Mouse (Mus musculus) olfactory bulb, adult 2 months (tissue): ENCODE measurements around the gene Gm17509. TPM values are rescaled to one million over a fixed set of nuclear protein-coding genes. Genes with fewer than 3 reads are reported as not detected.

Source experiments
- H3K27ac ChIP-seq: fragments of 200-500 bp; 2 replicates; pipeline ENCODE4 v1.5.1; 2012; ENCODE audit warnings: low read depth, low read length; ENCODE audit not compliant: insufficient read depth
- H3K4me1 ChIP-seq: fragments of 200-500 bp; 2 replicates; pipeline ENCODE4 v1.6.1; 2012; ENCODE audit warnings: low read length; ENCODE audit not compliant: control insufficient read depth, insufficient read depth
- H3K4me3 ChIP-seq: fragments of 200-500 bp; 2 replicates; pipeline ENCODE4 v1.5.1; 2012; ENCODE audit warnings: mild to moderate bottlenecking, low read depth, low read length, moderate library complexity; ENCODE audit not compliant: insufficient read depth
- CTCF ChIP-seq: fragments of 200-500 bp; IDR thresholded peaks from 2 replicates; pipeline ENCODE4 v1.5.1; 2012; ENCODE audit warnings: low read depth, mild to moderate bottlenecking, low read length, moderate library complexity; ENCODE audit not compliant: insufficient read depth
- POLR2A ChIP-seq: fragments of 200-500 bp; IDR thresholded peaks from 2 replicates; pipeline ENCODE4 v1.6.1; 2012; ENCODE audit warnings: mild to moderate bottlenecking, low read depth, low read length, moderate library complexity; ENCODE audit not compliant: insufficient read depth
- WGBS: fragments of 180-500 bp; shearing (Covaris S2); methylation state at CpG from one replicate; pipeline ENCODE4 v1.1.7; 2018; 5-methylcytosine and 5-hydroxymethylcytosine counted together
- polyA plus RNA-seq: library from polyadenylated mRNA; stranded (reverse); fragments of >200 nt; gene quantifications from 2 replicates; pipeline ENCODE4 v1.2.4, GENCODE M21; 2012; ENCODE audit warnings: low replicate concordance; ENCODE audit not compliant: missing spikeins, insufficient read depth, insufficient read length

Gene Gm17509
- polyA plus RNA-seq, 1 experiment: not detected

- WGBS: 38% methylated on average over 10 of the region's 10 CpGs
- H3K4me3 ChIP-seq: no peak overlapping the region
- no peaks in the 10 kb centered on the region for H3K4me1 ChIP-seq
- no peak overlapping the region for H3K27ac ChIP-seq
- no peak for TF ChIP-seq CTCF
- no peak for TF ChIP-seq POLR2A
Measured at GRCm38 (mm10) chr13:117216126-117216525, 4.7 kb downstream of the Gm17509 start.

DNA sequence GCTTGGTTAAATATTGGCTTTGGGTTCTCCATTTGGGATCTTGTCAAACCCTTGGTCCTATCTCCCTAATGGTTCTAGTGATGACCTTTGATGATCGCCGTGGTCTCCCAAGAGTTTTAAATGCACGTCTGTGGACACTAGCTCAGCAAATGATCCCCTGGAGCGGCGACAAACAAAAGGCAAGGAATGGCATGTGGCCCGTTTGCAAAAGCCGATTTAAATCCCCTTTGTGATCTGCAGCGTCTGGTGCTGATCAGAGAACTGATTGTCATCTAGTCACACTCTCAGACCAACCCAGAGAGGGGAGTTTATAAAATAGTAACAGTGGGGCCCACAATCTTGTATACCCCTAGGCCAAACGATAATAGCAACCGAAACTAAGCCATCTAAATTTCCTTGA, 5.4 kb downstream of the Gm17509 start:
- WGBS: 38% methylated on average over 10 of the region's 10 CpGs
- no peak overlapping the region for H3K27ac ChIP-seq
- H3K4me1 ChIP-seq: no peaks in the 10 kb centered on the region
- TF ChIP-seq POLR2A (no peak), CTCF (no peak)
- H3K4me3 ChIP-seq: no peak overlapping the region

GRCm38 (mm10) chr13:117211386-117211875, 9.4 kb downstream of the Gm17509 start:
- WGBS: 82% methylated on average over 11 of the region's 11 CpGs
- TF ChIP-seq CTCF (no peak), POLR2A (no peak)
- H3K4me3 ChIP-seq: no peak overlapping the region

GRCm38 (mm10) chr13:117208236-117208635, 12.6 kb downstream of the Gm17509 start, which contains the start of gene Emb:
Gene Emb, plus strand, starts transcription at chr13:117208536.
- H3K4me1 ChIP-seq: no peaks in the 10 kb centered on the region
- H3K4me3 ChIP-seq: no peak within 1 kb of the TSS
- 92% methylated on average over 6 of the region's 6 CpGs for WGBS
- TF ChIP-seq POLR2A (no peak), CTCF (no peak)
- no peak within 1 kb of the TSS for H3K27ac ChIP-seq

More at GRCm38 (mm10) chr13:117211386-117211875, 9.4 kb downstream of the Gm17509 start:
- Histone ChIP-seq H3K4me1 (no peaks in the 10 kb centered on the region), H3K27ac (no peak overlapping the region)

GRCm38 (mm10) chr13:117206066-117206465, 14.8 kb downstream of the Gm17509 start:
- 93% methylated on average over 8 of the region's 8 CpGs for WGBS
- TF ChIP-seq POLR2A: no peak
- TF ChIP-seq CTCF: no peak
- Histone ChIP-seq H3K27ac (no peak overlapping the region), H3K4me3 (no peak overlapping the region), H3K4me1 (no peaks in the 10 kb centered on the region)

DNA sequence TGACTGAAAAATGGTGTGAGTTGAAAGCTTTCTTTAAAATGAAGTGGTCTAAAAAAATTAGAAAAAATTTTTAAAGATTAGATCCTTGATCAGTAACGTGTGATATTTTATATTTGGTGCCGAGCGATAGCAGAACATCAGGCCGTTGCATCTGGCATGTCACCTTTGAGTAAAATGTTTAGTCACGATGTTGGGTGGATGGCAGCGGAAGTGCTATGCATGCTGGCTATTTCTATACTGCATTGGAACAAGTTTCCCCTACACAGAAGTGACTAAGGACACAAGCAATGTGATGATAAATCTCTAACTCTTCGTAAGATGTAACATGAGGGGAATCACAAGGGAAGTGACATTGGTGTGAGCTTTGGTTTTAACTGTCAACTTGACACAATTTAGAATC, 16.2 kb downstream of the Gm17509 start:
- 97% methylated on average over 7 of the region's 7 CpGs for WGBS
- TF ChIP-seq POLR2A: no peak
- no peak for TF ChIP-seq CTCF

GRCm38 (mm10) chr13:117202755-117203471, 18.0 kb downstream of the Gm17509 start:
- Histone ChIP-seq H3K27ac (no peak overlapping the region), H3K4me3 (no peak overlapping the region), H3K4me1 (no peaks in the 10 kb centered on the region)
- 44% methylated on average over 22 of the region's 22 CpGs for WGBS
- TF ChIP-seq POLR2A: no peak
- TF ChIP-seq CTCF: no peak

More for the DNA sequence above, 16.2 kb downstream of the Gm17509 start:
- Histone ChIP-seq H3K4me1 (no peaks in the 10 kb centered on the region), H3K27ac (no peak overlapping the region), H3K4me3 (no peak overlapping the region)

DNA sequence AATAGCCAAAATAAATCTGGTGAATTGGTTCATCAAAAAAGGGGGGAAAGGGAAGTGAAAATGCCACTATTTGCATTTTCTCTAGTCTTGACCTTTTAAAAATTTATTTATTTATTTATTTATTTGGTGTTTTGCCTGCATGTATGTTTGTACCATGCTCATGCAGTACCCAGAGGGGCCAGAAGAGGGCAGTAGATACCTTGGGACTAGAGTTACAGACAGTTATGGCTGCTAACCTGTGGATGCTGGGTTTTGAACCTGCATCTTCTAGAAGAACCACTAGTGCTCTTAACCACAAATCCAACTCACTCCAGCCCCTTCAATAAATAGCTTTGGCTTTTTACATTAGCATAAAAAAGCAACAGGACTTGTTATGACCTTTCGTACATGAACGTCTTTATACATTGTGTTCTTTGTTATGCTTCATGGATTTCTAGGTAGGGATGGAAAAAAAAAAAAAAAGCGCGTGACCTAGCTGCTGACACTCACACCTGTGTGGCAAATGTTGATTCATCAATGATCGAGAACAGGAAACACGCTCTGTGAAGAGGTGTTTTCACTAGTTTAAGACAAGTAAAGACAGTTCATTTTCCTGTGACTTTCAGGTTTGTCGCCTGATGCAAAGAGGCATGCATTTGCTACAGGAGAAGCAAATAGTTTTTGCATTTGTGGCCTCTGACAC, 22.3 kb downstream of the Gm17509 start:
- Histone ChIP-seq H3K27ac (no peak overlapping the region), H3K4me3 (no peak overlapping the region), H3K4me1 (no peaks in the 10 kb centered on the region)
- TF ChIP-seq CTCF: no peak
- no peak for TF ChIP-seq POLR2A
- 91% methylated on average over 7 of the region's 7 CpGs for WGBS

- H3K4me3 ChIP-seq: no peak overlapping the region
- no peak for TF ChIP-seq POLR2A
- TF ChIP-seq CTCF: no peak
- no peaks in the 10 kb centered on the region for H3K4me1 ChIP-seq
- WGBS: 94% methylated on average over 2 of the region's 2 CpGs
- H3K27ac ChIP-seq: no peak overlapping the region
Measured at GRCm38 (mm10) chr13:117197666-117198065, 23.2 kb downstream of the Gm17509 start.
